Mouse (Mus musculus): ENCODE results near the gene Tlx3.

The Tlx3 gene

DNA sequence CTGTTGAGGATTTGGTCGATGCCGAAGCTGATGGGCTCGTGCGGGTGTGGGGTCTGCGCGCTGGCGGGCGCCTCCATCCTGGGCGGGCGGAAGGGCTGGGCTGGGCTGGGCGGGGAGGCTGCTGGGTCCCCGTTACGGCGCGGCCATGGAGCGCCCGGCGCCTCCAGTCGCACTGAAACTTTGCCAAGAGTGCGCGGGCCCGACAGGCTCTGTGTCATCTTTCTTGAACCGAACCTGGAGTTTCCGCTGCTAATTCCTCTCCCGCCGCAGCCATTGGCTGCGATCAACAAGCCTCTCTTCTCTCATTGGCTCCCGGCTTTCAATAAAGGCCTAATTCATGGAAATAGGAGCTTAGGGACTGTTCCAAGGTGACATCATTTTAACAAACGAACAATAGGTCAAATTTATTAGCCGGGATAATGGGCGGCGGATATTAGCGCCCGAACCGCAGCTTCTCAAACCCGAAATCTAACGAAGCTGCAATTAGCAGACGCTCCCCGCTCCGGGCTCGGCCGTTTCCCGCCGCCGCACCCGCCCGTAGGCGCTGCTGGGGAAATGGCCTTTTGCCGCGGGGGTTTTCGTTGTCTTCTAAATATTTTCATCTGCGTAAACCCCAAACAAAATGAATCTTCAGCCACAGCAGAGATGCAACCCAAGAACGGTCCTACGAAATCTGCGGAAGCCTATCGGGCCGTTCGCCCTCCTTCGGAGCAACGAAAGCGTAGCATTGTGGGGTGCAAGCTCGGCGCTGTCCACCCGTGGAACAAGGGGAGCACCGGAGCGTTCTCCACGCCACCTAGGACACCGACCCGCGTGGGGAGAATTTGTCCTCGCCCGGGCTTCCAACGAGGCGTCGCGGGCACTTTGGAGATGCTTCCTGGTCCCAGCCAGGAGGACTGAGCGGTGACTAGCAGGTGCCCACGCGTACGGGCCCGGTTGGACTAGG lies at the start of gene Tlx3:
Gene Tlx3, minus strand, starts transcription at position 207 of the 946 bp plus-strand sequence.
- DNase-seq (ENCODE audit: low read depth): no peak

DNA sequence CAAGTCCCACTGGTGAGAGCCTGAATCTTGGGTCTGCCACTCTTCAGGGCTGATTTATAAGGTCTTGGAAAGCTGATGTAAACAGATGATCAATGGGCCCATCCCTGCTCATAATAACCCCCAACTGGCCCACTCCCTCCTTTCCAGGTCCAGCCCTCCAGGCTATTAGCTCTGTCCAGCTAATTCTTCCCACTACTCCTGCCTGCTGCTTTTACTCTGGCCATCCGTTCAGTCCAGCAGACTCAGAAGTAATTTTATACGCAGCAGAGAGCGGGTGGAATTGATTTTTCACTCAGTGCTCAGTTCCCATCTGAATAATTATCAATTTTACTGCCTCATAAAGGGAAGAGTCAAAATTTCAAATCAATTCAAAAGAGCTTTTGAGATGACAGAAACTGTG lies 36.9 kb upstream of the Tlx3 start:
- no peak for DNase-seq (ENCODE audit: low read depth)

DNA sequence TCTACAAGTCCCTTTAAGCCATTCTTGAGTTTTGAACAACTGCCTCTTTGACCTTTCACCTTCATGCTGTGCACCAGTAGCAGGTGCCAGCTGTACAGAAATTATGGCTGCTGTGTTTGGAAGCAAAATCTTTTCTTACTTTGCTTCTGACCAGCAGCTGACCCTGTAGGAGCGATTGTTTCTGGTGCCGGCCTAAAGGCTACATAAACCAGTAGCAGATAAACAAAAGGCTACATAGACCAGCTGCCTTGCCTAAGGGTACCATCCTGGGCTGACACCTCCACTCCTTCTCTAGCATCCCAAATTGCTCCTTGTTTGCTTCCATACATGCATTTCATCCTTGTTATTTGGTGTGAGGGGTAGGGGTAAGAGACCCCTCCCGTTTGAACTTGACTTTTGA lies 30.7 kb upstream of the Tlx3 start:
- DNase-seq (ENCODE audit: low read depth): no peak

DNA sequence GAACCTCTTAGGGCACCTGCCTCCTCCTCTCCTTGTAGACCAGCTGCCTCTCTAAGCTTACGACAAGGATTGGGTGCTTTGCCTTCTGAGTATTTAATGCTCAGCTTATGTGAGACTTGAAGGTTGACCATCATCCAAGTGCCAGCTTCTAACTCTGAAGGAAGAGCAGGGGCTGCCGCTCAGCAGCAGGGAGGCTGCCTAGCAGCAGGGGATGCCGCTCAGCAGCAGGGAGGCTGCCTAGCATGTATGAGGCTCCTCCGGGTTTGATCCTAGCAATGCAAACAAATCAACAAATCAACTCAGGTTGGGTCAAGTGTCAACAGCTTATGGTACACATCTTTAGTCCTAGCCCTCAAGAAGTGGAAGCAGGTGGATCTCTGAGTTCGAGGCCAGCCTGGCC lies 28.7 kb upstream of the Tlx3 start:
- DNase-seq (ENCODE audit: low read depth): no peak

DNA sequence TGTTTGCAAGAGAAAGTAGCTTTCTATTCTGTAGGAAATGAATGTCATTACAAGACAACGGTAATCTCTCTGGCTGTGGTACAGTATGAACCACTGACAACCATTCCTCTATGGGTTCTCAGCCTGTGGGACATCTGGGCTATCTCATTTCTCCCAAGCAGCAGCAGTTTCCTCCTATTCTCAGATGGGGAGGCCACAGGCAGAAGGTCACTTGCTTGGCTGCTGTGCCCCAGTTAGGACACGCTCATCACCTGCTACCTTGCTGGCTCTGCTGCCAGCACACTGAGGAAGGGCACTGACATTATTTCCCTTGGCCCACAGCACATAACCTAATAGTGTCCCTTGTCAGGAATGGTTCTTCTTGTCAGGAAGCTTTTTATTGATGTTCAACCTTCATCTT lies 24.8 kb upstream of the Tlx3 start:
- DNase-seq (ENCODE audit: low read depth): no peak

DNA sequence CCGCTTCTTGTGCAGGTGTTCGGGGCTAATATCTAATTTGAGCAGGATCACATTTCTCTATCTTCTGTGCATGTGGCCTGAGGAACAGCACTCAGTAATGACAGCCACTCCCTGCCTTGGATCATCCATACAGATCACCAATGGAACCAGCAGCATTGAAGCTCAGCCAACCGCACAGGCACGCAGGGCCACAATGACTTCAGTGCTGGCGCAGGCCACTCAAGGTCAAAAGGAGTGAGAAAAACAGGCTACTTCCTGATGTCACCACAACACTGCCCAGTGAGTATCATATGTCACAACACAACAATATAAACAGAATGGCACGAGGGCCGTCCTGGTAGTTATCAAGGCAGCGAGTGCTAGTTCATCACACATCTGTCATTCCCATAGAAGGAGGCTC lies 23.1 kb upstream of the Tlx3 start:
- DNase-seq (ENCODE audit: low read depth): no peak

DNA sequence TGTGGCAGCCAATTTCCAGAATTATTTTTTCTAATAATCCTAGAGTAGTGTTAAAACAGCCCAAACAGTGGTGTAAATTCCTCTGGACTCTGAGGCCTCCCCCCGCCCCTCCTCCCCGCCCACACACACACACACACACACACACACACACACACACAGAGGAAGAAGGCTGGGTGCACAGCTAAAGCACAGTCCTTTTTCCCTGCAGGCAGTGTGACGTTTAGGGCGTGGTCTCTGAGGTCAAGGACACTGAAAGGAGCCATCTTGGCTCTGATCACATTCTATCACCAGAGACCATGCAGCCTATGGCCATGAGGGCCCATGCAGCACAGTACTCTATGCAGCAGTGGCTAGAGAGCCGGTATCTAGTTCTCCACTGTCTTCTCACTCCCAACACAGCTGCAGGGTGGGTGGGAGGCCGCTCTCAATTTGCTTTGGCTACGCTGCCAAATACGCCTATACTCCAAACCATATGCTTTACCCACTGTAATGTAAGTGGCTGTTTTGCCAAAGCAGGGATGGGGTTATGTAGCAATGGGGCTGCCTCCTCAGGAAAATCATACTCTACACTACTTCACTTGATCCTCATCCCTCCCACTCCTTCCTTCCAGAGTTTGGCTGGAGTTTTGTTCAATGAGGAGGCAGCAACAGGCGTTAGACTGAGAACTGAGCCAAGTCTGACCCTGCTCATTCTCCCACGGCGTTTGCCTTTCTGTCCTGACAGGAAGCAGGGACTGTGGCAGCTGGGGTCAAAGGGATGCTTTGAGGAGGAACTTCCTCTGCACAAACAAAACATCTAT lies 18.4 kb upstream of the Tlx3 start:
- no peak for DNase-seq (ENCODE audit: low read depth)

DNA sequence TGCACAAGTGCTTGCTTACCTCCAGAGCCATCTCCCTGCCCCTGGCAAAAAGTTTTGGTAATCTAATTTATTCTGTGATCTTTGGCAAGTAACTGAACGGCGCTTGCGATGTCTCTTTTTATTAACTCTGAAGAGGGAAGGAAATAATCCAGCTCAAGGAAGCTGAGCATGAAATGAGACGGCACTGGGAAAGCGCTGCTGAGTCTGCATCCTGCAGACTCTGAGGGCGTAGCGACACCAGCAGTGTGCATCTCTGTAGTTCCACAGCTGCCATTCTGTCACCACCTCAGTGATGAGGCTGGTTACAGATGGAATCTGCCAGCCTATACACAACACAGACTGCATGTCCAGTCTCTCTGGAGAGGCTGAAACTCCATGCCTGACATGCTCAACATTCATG lies 17.4 kb upstream of the Tlx3 start:
- DNase-seq (ENCODE audit: low read depth): no peak

DNA sequence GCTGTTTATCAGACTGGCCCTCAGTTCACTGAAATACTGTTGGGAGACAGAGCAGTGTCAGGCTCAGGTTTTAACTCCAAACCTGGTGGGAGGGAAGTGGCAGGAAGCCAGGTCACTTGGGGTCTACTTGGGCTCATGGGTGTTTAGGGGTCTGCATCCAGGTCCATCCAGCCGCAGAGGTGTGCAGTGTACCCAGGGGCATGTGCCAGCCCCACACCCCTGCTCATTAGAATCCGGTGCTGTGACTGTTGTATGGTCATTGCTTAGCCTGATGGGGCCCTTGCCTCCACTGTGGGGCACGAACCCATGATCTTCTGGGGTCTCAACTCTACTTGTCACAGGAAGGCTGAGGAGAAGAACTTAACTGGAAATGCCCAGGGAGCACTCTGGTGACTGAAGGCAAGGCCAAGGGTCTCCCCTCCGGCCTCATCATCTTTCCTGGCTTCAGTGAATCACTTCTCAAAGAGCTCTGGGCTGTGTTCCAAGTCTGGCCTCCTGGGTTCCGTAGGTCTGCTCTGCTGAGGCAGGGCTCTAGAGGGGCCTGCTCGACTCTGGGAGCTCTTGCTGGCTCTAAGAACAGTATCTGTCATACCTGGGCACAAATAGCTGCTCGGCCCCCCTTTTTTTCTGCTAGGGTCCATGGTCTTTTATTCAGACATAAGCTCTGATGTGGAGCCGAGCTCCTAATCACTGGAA lies 14.1 kb upstream of the Tlx3 start:
- DNase-seq (ENCODE audit: low read depth): no peak

DNA sequence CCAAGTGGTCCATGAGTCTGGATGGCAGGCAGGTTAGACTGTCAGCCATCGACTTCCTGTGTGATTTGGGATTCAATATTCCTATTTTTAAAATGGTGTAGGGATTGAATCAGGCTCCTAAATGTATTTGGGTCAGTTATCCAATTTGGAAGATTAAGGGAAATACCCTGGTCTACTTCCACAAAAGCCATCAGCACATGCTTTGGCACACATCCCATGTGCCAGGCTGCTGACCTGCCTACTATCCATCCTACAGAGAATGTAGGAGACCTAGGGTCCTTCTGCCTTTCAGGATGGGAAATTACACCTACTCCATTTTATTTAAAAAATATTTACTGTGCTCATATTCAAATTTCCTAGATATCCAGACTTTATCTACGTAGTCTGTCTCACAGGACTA lies 4.0 kb upstream of the Tlx3 start:
- no peak for DNase-seq (ENCODE audit: low read depth)

DNA sequence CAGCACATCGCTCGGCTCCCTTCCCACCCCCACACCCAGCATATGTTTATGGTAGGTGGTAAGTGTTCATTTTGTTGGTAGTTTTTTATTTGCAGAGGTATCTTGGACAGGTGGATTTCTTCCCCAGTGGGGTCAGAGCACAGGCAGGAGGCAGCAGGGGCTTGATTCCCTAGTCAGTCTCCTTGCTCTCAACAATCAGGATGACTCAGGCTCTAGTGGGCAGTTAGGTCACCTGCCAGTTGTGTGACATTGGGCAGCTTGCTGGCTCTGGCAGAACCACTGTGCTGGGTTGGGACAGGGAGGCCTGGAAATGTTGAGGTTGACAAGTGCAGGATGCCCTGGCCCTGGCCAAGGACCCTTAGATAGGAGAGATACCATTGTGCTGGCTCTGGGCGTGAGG lies 1.6 kb upstream of the Tlx3 start:
- DNase-seq (ENCODE audit: low read depth): no peak

DNA sequence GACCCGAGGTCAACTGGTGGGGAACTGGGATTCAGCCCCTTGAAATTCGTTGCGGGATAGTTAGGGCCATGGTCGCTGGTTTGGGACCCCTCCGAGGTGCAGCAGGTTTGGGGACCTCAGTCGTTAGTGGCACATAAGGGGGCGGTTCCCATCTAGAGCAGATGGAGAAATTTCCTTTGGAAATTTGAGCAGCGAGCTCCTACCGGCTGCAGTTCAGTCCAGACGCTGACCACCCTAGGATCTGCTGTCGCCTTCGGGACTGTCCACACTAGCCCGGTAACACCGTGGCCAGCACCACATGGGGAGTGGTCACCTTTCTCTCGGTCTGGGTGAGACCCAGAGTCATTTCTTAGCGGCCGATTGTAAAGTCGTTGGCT lies 928 bp upstream of the Tlx3 start:
- no peak for DNase-seq (ENCODE audit: low read depth)

DNA sequence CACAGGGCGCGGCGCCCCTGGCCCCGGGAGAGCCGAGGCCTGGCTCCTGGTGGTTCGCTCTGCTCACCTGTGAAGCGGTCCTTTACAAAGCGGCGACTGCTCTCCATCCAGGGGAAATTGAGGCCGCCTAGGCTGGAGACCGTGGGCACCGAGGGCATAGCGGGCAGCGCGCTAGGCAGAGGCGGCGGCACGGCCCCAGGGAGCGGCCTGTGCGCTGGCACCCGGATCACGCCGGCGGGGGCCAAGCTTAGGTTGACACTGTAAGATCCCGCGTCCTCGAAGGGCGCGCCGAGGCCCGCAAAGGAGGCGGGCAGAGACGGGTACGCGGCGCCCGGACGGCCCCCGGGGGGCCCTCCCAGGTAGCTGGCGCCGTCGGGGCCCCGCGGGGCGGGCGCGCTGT lies 417 bp downstream of the Tlx3 start:
- DNase-seq (ENCODE audit: low read depth): no peak

DNA sequence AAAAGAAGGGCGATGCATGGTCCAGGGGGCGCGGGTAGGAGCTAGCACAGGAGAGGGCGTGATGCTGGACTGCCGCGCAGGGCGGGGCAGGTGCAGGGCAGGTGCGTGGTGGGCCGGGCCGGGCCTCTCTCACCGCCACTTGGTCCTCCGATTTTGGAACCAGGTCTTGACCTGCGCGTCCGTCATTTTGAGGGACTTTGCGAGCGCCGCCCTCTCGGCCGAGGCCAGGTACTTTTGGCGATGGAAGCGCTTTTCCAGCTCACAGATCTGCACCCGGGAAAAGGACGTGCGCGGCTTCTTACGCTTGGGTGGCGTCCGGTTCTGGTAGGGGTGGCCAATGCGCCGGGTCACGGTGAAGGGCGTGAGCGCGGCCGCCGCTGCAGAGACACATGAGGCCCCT lies 1.1 kb downstream of the Tlx3 start:
- no peak for DNase-seq (ENCODE audit: low read depth)

DNA sequence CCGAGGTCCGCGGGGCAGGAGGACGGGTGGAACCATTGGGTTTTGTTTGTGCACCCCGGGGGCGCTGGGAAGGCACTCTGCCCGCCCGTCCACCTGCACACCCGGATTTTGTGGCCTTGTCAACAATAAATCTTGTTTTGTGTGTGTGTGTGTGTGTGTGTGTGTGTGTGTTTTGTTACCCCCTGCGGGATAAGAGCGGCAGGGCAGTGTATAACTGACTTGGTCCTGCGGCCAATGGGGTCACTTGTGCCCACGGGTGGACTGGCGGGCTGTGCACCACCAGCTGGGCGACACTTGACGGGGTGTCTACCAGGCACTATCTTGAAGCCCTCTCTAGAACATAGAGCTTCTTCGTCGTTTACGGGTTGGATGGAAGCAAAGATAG lies 1.8 kb downstream of the Tlx3 start:
- DNase-seq (ENCODE audit: low read depth): no peak

DNA sequence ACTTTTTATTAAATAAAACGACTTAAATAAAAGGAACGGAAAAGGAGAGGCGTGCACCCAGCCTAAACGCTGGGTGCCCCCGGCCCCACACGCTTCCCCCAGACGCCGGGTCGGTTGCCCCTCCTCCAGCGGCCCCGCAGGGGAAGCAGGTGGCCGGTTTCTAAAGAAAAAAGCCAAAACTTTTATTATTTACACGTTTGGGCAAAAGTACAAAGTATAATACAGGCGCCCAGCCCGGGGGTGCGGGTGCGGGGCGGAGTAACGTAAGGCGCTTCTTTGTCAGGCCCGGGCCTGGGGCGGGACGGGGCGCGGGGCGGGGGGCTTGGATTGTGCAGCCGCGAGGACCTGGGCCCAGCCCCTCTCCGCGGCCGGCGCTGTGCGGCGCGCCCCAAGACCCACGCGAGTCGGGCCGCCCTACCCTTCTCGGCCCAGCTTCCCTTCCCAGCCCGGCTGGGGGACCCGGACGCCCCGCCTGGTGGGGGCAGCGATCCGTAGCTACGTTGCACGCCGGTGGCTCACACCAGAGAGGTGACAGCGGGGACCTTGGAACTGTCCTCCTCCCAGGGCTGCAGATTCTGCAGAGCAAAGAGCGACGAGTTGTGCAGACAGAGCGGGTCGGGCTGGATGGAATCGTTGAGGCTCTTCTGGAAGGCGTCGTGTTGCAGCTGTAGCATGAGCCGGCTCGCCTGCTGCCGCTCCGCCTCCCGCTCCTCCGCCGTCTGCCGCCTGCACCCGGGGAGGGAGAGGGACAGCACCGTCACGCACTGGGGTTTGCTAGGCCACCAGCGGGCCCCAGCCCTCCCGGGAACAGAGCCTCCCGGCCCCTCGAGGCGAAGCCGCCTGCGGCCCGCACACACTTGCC lies 2.4 kb downstream of the Tlx3 start:
- no peak for DNase-seq (ENCODE audit: low read depth)

DNA sequence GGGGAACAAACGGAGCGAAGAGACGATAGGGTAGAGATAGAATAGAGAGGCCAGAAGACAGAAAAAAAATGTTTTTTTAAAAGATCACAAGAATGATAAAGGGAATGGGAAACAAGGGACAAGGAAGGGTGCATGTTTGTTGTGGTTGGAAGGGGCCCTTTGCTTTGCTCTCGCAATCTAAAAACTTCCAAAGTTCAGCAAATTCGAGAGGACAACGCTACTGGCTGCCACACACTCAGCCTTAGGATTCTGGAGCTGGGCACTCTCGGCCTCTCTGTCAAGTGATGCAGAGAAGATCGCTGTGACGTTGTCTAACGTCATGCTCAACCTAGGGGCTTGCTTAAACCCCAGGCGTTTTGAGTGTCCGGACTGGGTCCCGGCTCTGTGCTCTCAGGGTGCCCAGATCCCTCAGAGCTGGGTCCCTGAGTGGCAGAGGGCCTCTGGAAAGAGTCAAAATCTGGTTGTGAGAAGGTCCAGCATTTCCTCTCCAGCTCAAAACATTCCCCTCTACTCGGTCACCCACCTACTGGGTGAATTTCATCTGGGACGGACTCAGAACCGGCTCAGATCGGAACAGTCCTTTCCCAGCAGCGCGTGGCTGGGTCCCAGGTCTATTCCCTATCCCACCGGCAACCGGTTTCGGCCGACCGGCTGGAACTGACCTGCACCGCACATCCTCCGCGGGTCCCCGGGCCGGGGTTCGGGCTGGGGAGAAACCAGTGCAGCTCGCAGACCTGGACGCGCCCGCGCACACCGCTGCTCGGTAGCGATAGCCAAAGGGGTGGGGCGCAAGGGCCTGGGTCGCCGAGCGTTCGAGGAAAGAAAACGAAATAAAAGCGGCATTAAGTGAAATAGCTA lies 3.3 kb downstream of the Tlx3 start:
- DNase-seq (ENCODE audit: low read depth): no peak

DNA sequence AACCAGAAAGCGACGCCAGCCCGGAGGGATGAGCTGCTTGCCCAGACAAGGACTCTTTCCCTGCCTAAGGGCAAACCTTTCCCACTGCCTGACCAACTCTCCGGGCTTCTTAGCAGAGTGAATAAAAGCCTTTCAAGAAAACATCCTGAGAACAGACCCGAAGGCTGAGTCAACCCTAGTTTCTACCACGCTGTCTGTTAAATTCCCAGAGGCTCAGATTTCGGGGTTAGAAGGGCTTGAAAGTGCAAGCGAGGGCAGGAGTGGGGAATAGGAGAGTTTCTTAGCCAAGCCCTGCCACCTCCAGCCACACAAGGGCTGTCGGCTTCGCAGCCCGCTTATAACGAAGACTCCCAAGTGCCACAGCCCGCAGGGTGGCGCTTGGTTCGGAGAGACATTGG lies 4.3 kb downstream of the Tlx3 start:
- no peak for DNase-seq (ENCODE audit: low read depth)

DNA sequence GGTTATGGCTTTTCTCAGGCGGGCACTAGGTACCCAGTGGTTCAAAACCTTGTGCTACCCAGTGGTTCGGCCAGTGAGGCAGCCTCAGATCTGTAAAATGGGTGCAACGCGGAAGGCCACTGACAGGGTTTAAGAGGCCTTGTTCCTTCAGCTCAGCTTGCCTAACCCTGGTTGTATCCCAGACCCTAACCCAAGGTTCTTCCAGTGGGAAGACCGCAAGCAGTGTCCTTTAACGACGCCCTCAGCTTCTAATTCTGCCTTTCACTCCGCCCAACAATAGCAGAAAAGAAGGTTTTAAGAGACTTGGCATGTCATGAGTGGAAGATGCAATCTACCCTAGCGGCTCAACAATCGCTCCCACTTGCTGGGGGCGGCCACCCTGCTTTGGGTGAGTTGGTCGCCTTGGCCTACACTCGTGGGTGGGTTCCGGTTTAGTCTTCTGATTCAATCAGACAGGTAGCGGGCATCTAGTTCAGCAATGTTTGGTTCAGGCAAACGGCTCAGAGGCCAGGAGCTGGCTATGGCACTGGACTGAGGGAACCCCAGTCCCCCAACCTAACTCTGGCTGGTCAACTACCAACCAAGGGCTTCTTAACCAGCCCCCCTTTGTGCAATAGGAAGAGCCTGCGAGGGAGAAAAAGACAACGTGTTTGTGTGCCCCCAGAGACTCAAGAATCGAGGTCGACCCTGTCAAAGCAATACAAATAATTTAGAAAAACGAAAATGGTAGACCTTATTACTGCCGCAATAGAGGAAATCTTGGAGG lies 4.9 kb downstream of the Tlx3 start:
- DNase-seq (ENCODE audit: low read depth): no peak

DNA sequence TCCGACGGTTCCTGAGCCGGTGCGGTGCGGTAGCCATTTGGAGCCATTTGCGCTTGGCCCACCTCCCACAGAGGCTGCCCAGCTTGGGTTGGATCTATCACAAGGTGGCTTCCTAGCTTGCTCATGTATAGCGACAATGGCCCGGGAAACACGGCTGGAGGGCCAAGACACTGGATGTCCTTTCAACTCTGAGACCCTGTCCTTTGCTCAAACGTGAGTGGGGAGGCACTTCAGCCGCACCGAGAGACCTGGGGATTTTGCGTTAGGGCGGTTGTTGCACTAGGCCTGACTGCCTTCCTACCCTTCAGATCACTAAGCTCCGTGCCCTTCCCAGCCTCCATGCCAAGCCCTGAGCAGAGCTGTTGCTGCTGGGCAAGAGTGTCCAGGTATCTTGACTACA lies 5.7 kb downstream of the Tlx3 start:
- no peak for DNase-seq (ENCODE audit: low read depth)

Measured in c-Kit-positive CD71-negative TER-119-negative erythroid progenitor cells, embryonic 14.5 days (primary cell).